Mouse (Mus musculus) liver, embryonic 14.5 days (tissue): ENCODE results near the gene Cnpy4.

Experiments
- CTCF ChIP-seq: IDR thresholded peaks from 2 replicates; pipeline ENCODE4 v1.5.1; 2016; ENCODE audit warnings: antibody characterized with exemption, low read depth, control low read depth
- EP300 ChIP-seq: IDR thresholded peaks from 2 replicates; pipeline ENCODE4 v1.6.1; 2016; ENCODE audit warnings: antibody characterized with exemption, low read depth

GRCm38 (mm10) chr5:138186950-138187638 is at the start of gene Cnpy4, which contains the start of gene Taf6:
- TF ChIP-seq CTCF (no peak), EP300 (peak; percentile 97)
